Mouse (Mus musculus) gonadal fat pad, adult 2 months (tissue): ENCODE measurements around the gene Ptpn21. TPM values are rescaled to one million over a fixed set of nuclear protein-coding genes. Genes with fewer than 3 reads are reported as not detected.

Experiments used
- DNase-seq: peaks from one replicate; pipeline ENCODE4 v3.0.0-alpha.2; 2012; ENCODE audit warnings: low read depth
- polyA plus RNA-seq: library from polyadenylated mRNA; depleted of rRNA; stranded (reverse); fragments of >200 nt; gene quantifications from 2 replicates; pipeline ENCODE4 v1.2.3, GENCODE M21; 2012; rRNA removed

Gene Ptpn21
- 12.4 and 13.0 TPM in 2 replicates for polyA plus RNA-seq

DNA sequence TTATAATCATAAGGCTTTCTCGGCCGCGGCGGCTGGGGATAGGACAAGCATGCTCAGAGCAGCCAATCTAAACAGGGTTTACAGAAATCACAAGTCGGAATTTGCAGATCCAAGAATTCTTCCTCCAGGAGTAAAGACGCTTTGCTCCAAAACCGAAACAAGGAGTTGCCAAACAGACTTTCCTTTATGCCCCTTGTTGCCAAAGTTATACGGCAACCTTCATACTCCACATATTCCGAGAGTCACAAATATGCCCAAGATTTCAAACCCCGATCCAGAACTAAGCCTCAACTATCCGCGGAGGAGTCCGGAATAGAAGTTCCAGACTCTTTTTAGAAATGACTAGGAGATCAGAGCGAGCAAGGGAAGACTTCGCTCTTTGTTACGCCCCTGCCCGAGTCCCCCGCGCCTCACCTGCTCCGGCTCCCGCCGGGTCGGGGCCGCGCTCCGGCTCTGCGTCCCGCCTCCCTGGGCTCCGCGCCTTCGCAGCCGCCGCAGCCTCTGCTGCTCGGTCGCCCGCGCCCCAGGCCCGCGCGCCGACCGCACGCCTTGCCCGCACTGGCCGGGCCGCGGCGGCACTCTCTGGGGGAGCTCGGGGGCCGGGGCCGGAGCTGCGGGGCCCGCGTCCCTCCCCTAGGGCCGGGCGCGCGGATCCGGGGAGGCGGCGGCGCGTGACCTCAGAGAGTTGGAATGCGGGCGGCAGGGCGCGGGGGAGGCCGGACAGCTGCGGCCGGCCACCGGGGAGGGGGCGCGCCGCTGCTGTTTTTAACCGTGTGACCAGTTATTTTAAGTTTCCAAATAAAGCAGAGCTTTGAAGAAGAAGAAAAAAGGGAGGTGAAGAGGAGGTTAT, at the start of gene Ptpn21:
Gene Ptpn21 (minus strand): TSS at position 455 of the 850 bp plus-strand sequence.
- DNase-seq = no peak

DNA sequence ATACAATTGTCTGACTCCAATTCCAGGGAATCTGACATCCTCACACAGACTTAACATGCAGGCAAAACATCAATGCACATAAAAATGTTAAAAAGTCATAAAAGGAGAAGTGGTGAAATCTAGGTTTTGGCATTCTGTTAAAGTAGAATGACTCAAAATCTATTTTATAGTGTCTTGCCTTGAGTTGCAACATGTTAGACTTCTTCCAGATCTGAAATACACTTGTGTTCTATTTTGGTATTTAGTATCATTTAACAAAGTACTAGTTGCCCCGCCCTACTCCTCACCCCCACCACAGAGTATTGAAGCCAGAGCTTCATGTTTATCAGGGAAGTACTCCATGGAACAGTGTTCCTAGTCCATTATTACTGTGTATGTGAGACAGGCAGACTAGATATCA, 47.0 kb upstream of the Ptpn21 start:
- DNase-seq = no peak

DNA sequence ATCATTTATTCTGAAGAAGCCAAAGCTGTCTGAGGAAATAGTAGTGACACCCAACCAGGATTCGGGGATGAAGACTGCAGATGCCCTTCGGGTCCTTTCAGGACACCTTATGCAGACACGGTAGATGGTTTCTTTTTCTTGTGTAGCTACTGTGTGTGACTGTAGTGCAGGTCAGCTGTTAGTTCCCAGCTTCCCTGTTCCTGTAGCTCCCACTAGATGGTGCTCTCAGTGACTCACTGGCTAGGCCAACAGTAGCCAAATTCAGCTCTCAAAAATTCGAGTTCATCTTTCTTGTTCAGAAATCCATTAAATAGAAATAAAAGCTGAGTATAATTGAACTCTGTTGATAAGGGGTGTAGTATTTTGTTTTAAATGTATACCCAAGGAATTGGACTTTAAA, 41.9 kb upstream of the Ptpn21 start:
- DNase-seq = no peak

DNA sequence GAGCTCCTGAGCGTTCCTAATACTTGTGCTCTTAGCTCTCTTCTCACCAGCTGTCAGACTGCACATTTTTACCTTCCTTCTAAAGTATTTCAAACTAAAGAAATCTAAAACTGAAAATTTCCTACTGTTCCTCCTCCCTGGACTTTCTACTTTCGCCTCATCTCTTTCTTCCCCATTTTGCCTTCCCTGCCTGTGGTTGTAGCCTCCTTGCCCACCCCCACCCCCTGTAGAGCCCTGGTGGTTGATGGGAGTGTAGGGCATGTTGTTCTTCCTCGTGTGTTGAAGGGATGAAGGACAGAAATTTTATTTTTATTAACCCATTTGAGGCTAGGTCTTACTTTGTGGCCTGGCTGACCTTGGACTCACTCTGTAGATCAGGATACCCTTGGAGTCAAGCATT, 40.3 kb upstream of the Ptpn21 start:
- no peak for DNase-seq

DNA sequence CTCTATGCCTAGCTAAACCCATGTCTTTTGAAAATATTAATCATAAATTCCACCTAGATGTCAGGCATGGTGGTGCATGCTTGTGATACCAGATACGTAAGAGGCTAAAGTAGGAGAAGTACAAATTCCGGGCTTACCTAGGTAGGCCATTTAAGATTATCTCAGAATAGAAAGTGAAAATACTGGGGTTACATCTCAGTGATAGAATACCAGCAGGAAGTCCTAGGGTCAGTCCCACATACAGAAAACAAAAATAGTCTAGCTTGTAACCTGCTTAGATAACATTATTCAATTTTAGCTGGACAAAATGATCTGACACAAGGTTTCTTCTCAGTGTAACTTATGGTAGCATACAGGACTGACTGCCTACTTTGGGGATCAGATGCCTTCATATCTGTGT, 29.0 kb upstream of the Ptpn21 start:
- no peak for DNase-seq

DNA sequence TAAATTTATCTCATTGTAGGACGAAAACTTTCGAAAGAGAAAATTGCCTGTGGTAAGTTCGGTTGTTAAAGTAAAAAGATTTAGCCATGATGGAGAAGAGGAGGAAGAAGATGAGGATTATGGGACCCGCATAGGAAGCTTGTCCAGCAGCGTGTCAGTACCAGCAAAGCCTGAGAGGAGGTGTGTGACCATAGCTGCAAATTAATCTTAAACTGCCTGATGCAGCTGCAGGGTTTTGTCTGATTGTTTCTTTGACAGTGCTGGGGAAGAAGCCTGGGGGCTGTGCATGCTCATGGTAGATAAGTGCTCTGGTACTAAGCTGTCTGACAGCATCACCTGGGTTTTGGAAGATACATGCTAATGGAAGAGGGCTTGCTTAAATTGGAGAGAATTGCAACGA, 22.5 kb upstream of the Ptpn21 start:
- DNase-seq = no peak

DNA sequence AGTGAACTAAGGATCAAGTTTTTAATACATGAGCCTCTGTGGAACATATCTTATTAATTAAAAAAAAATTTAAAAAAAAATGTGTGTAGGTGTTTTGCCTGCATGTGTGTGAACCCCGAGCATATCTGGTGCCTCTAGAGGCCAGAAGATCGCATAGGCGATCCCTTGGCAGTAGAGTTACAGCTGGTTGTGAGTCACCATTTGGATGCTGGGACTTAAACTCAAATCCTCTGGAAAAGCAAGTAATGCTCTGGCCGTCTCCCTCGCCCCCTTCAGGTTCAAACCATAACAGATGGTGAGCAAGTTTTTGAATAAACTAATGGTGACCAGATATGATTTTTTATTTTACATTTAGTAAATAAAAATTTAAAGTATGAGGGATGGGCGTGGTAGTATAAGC, 20.4 kb upstream of the Ptpn21 start:
- DNase-seq = no peak

DNA sequence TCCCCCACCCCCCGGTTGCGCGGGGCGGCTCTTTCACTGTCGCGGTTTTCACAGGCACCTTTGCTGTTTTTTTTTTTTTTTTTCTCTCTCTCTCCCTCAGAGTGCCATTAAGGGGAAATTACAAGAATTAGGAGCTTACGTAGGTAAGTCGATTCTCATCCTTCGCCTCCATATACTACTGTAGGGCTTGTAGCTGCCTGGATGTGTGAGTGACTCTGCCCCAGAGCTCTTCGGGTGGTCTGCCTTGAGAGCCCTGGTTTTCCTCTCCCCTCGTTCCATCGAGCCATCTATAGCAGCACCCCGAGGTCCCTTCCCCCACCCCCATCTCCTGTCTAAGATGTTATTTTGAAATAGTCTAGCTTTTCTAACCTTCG, 10.2 kb upstream of the Ptpn21 start:
- no peak for DNase-seq

DNA sequence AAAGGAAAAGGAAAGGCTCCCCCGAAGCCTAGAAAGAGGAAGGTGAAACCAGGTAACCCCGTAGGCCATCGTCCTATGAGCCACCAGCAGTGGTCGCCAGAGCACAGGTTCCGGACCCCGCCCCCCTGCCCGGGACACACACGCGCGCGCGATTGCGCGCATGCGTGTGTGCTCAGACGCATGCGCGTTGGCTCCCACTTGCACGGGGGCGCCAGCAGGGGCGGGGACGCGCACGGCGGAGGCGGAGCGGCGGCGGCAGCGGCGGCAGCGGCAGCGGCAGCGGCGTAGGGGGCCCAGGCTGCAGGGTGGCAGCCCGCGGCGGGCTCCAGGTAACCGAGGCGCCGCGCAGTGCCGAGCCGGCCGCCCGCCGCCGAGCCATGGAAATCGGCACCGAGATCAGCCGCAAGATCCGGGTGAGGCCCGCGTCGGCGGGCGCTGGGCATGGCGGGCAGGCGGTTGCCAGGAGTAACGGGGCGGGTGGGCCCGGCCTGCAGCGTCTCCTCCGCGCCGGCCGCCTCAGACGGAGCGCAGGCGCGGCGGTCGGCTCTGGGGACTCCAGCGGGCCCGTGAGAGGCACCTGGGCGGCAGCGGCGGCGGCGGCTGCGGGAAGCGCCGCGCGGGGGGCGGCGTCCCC, 9.7 kb upstream of the Ptpn21 start, which contains the start of gene Zc3h14:
Gene Zc3h14 (plus strand): TSS at position 219 of the 634 bp plus-strand sequence.
- no peak for DNase-seq

DNA sequence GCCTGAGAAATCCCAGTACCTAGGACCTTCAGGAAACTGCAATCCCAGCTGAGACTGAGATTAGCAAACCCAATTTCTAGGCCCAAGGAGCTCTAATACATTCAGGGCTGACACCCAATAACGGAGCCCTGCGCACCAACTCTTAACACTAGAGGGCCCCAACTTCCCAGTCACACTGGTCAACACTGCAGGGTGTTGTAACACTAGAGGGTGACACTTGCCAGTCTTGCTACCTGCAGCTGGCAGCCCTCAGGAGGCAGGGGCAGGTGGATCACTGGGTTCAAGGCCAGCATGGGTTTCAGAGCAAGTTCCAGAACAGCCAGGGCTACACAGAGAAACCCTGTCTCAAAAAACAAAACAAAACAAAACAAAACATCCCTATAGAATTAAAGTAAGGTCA, 8.9 kb upstream of the Ptpn21 start:
- peak; percentile 55 for DNase-seq

DNA sequence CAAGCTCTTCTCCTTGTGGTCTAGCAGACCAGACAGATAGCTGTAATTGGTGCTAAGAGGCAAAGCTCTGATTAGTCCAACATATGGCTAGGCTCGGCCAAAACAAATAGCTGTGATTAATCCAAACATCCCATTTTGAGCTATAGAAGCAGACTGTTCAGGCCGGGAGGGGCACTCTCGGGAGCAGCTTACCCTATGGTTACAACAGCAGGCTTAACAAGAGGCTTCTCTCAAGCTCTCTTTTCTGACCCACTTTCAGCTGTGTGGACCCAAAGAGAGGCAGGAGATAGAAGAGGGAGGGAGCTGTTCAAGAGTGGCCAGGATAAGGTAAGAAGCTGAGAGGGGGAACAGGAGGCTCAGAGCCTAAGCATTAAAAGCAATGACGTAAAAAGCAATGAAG, 8.4 kb upstream of the Ptpn21 start:
- no peak for DNase-seq

DNA sequence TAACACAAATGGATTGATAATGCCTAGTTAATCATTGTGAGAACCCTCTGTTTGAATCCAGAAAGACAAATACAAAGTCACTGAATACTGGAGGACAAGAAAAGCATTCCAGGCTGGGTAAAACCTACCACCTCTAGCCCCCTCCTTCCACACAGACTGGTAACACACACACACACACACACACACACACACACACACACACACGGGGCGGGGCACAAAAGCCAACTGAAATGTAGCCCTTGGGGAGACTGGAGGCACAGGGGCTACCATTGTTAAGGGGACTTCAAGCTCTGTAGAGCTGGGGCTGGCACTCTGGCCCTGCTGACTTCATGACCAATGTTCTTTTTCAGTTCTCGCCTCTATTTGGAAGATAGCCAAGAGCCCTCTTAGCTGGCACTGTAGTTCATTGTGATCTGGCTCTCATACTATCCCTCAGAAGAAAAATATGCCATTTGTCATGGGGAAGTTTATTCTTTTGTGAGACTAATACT, 3.9 kb upstream of the Ptpn21 start:
- DNase-seq = no peak

DNA sequence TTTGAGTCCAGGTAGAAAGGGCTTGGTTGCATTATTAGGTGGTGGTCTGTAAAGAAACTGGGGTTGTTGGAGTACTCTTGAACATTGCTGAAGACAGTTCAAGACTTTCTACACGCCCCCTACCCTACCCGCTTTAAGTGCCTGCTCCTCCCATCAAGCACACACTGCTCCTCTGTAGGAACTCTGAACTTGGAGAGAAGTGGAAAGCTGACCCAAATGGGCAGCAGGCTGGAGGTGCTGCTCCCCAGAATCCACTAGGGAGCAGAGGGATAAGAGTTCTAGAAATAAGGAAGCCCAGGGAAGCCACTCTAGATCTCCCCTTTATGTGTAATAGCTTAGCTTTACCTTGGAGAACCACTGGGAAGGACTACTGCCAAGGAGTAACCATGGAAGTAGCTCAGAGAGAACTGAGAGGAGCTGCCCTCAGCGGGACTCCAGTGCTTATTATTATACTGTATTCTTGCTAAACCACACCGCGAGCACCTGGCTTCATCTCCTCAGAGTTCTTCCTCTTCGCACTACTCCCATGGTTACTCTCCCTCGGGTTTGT, 671 bp upstream of the Ptpn21 start:
- no peak for DNase-seq

DNA sequence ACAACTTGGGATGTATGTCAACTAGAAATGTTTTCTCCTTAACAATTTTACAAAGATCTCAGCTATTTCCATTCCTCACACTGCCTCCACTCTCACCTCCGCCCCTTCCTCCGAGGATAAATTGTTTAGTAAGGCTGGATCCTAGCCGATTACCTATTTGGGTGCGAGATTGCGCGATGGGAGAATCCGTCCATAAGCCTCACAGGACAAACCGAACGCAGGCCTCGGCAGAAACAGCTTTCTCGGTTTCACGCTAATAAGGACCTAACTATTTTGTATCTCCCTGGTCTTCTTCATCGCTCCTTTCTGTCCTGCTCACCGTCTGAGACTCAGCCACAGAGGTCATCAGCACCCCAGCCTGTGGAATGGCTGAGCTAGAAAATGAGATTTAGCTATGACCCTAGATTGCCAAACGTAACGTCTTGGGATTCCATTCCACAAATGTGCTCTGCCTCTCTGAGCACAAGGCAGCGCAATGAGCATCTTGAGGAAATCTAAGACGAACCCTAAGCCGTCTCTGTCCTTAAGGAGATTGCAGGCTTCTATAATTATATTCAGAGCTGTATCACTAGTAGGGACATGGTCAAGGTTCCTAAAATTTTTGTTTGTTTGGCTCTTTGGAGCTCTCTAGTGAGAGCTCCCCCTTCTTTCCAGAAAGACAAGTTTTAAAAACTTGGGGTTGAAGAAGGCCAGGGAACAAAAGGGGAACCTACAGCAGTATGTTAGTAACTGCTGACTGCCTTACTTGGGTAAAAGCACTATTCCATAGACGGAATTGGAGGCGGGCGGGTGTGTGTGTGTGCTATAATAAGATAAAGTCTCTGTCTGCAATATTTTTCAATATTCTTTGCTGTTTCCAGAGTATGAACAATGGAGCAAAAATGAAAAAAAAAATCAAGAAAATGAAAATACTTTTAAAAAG, 2.1 kb downstream of the Ptpn21 start:
- DNase-seq = no peak

DNA sequence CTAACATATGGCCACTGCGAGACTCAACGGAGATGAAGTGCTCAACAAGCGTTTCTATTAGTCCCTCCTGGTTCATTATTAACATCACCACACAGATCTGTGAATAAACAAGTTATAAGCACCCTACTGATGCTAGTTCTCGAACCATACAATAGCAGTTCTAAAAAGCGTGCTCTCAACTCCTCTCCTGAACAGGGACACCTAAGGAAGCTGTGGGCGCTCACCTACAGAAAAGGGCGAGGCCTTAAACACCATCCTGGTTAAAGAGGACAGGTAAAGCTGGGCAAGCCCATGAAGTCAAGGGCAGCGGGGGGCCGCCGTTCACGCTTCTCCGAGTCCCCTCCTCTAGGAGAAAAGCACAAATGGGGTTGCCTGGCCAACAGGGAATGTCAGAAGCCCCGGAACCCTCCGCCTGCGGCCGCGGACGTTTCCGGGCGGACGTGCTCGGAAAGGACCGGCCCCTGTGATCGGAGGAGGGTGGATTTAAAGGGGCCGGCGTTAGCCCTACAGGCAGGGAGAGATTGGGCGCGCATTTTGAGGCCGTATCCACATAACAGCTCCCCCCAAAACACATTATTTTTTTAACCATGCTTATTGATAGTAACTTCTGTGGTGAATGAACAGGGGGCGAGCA, 2.8 kb downstream of the Ptpn21 start:
- DNase-seq = no peak

DNA sequence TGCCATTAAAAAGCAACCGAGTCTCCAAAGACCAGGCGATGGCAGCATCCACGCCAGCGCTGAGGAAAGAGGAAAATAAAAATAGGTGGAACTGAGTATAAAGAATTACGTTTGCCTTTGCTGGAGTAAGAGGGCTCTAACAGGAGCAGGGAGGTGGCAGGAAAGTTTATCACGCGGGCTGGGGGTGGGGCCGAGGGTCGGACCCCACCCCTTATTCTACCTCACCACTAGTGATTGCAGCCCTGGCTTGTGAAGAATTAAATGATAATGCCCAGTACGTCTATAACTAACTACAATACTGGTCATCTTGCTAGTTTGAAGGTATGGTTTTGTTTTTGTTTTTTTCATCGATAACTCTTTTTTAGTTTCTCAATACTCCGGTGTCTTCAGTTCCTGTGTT, 3.4 kb downstream of the Ptpn21 start:
- DNase-seq = no peak

DNA sequence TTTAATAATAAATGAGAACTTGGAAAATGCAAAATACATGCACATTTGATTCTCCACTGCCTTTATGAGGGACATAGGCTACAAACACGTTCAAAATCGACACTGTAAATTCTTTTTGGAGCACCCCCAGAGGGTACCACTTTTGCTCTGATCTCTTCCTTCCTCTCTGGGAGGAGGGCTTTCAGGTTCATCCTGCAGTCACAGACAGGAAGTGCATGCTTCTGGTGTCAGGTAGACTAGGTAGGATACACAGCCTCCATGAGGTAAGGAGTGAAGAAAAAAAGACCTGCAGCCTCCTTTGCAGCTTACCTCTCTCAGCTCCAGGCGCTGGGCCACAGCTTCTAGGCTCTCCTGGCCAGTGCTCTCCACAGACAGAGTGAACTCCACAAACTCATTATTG, 4.0 kb downstream of the Ptpn21 start:
- DNase-seq = no peak

DNA sequence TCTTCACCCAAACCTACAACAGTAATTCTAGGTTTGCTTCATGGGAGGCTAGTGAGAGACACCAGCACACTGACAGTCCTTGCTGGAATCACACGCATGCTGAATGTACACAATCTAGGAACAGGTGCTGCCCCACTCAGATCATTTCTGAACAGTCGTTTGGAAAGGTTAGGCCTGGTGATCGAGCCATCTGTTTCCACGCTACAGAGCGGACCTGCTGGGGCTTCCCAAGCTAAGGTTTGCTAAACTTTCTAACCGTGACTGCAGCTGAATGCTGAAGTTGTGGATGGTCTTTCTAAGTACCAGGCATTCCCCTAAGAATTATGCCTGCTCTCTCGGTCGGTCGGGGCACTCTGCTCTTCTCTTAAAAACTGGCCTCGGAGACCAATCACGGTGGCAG, 6.5 kb downstream of the Ptpn21 start:
- DNase-seq = no peak

DNA sequence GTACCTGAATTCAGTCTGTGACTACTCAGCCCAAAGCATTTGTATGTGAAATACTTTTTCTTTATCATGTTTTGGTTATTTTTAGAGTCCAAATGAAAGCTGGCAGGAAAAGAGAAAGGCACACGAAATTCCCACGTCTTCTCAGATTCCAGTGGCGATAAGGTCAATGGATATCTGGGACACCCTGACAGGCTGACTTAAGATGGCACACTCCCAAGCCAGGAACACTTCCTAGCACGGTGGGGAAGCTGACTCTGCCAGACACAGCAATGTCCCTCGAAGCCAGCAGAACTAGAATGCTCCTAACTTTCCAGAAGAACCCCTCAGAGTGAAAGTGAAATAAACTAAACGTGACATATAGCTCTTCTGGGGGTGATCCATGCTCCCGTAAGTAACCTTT, 10.0 kb downstream of the Ptpn21 start:
- no peak for DNase-seq

DNA sequence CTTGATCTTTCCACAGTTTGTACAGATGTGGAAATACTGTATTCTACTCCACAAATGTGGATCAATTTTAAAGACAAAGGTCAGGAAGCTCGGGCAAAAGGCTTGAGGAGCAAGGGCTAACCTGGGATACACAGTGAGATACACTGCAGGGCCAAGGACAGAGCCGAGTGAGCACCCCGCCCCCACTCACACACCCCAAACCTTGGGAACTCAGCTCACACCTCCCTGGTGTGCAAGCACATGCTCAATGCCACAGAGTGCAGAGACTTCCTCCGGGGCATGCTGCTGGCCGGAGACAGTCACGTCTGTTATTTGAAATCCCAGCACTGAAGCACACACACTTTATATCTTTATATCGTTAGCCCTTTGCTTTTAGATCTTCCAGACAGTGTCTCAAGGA, 11.1 kb downstream of the Ptpn21 start:
- DNase-seq = no peak

DNA sequence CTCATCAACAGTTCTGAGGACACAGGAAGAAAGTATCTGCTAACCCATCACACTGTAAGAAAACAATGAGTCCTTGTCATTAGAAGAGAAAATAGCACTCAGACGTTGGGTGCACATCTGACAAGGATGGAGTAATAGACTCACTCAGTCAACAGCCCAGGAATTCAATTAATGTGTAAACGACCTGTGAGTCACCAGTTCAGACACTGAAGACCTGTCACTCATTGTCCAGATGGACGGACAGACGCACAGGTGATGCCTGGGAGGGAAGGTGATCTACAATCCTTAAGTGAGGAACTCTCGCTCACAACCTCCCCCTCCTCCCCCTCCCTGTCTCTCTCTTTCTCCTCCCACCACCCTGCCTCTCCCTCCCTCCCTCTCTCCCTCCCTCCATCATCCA, 12.2 kb downstream of the Ptpn21 start:
- no peak for DNase-seq
